Mouse (Mus musculus): ENCODE data around the gene Fau. TPM values are rescaled to one million over a fixed set of nuclear protein-coding genes. Genes with fewer than 3 reads are reported as not detected.

The Fau gene
- 882 and 1,017 TPM in 2 replicates for polyA plus RNA-seq (2012; rRNA removed)

DNA sequence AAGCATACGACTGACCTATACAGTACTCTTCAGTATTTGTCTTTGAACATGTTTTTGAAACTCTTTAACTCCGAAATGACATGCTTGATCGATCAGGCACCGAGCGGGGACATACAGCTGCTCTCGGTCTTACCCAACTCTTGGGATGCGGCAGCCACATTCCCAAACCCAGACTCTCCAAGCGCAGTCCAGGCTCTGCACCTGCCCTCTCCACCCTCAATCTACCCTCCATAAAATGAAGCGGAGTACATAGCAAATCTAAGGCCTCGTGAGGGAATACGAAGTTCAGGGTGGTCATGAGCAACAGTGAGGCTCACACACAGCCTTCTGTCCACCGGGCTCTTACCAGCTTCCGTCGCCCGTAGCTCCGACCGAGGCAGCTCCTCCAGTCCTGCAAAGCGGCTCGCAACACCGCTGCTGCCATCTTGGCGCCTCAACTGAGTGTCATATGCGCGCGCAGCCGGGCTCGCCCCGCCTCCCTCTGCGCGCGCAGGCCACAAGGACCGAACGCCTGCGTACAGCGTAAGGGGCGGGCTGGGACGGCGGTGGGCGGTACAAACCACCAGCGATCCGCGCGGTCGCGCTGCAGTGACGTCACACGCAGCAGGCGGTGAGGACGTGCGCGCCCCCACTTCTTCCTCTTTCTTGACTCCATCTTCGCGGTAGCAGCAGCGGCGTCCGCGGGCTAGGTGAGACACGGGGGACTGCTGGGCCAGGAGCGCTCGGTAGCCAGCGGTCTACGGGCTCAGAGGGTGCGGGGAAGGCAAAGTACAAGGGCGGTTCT is at the start of gene Fau, which contains the start of gene Mrpl49:
Fau (plus strand) TSS at position 532 of the 784 bp plus-strand sequence.
Mrpl49 (minus strand) TSS at position 473 of the 784 bp plus-strand sequence.
- DNase-seq, result peak; percentile 99
- peaks cover 9% of the 10 kb centered on the region for H3K4me1 ChIP-seq (ENCODE audit: control insufficient read depth, insufficient read depth, low read length)
- peak within 1 kb of the TSS; percentile 76 for H3K27ac ChIP-seq (ENCODE audit: insufficient read depth, low read depth, low read length)
- H3K36me3 ChIP-seq (ENCODE audit: control insufficient read depth, insufficient read depth, low read length), result peaks cover 3% of the 10 kb centered on the region; the same call in 1 of the 2 replicates
- peak within 1 kb of the TSS; percentile 89 for H3K4me3 ChIP-seq (ENCODE audit: insufficient read depth, low read depth, low read length)
- TF ChIP-seq CTCF (conservative IDR thresholded peaks at IDR 0.05; ENCODE audit: insufficient read depth, insufficient read length, low read depth, low read length) (no peak), POLR2A (IDR thresholded peaks at IDR 0.05; ENCODE audit: low read depth, low read length) (peak; percentile 72)
- no peaks in the 10 kb centered on the region for H3K27me3 ChIP-seq (replicated peaks; ENCODE audit: control insufficient read depth, insufficient read depth, low read length)
- WGBS, result under 1% methylated on average over 63 of the region's 63 CpGs

GRCm38 (mm10) chr19:6009137-6009536 is 48.5 kb upstream of the Fau start:
- Histone ChIP-seq H3K27me3 (replicated peaks; ENCODE audit: control insufficient read depth, insufficient read depth, low read length) (no peaks in the 10 kb centered on the region), H3K36me3 (ENCODE audit: control insufficient read depth, insufficient read depth, low read length) (no peaks in the 10 kb centered on the region), H3K4me1 (ENCODE audit: control insufficient read depth, insufficient read depth, low read length) (no peaks in the 10 kb centered on the region; the same call in 1 of the 2 replicates), H3K4me3 (ENCODE audit: insufficient read depth, low read depth, low read length) (no peak overlapping the region), H3K27ac (ENCODE audit: insufficient read depth, low read depth, low read length) (no peak overlapping the region)
- TF ChIP-seq POLR2A (IDR thresholded peaks at IDR 0.05; ENCODE audit: low read depth, low read length) (no peak), CTCF (conservative IDR thresholded peaks at IDR 0.05; ENCODE audit: insufficient read depth, insufficient read length, low read depth, low read length) (no peak)
- no peak for DNase-seq
- WGBS, result 90% methylated on average over 8 of the region's 8 CpGs

- Histone ChIP-seq H3K4me3 (ENCODE audit: insufficient read depth, low read depth, low read length) (no peak overlapping the region), H3K27ac (ENCODE audit: insufficient read depth, low read depth, low read length) (peak overlapping the region; percentile 9; the same call in 1 of the 2 replicates), H3K4me1 (ENCODE audit: control insufficient read depth, insufficient read depth, low read length) (peaks cover 5% of the 10 kb centered on the region; the same call in 1 of the 2 replicates), H3K27me3 (replicated peaks; ENCODE audit: control insufficient read depth, insufficient read depth, low read length) (no peaks in the 10 kb centered on the region), H3K36me3 (ENCODE audit: control insufficient read depth, insufficient read depth, low read length) (no peaks in the 10 kb centered on the region)
- TF ChIP-seq POLR2A (IDR thresholded peaks at IDR 0.05; ENCODE audit: low read depth, low read length) (no peak), CTCF (conservative IDR thresholded peaks at IDR 0.05; ENCODE audit: insufficient read depth, insufficient read length, low read depth, low read length) (no peak)
- no peak for DNase-seq
- 81% methylated on average over 10 of the region's 10 CpGs for WGBS
Observed at GRCm38 (mm10) chr19:6013691-6014090, 44.0 kb upstream of the Fau start.

- Histone ChIP-seq H3K36me3 (ENCODE audit: control insufficient read depth, insufficient read depth, low read length) (no peaks in the 10 kb centered on the region), H3K4me1 (ENCODE audit: control insufficient read depth, insufficient read depth, low read length) (peaks cover 5% of the 10 kb centered on the region; the same call in 1 of the 2 replicates), H3K27me3 (replicated peaks; ENCODE audit: control insufficient read depth, insufficient read depth, low read length) (no peaks in the 10 kb centered on the region), H3K27ac (ENCODE audit: insufficient read depth, low read depth, low read length) (peak overlapping the region; percentile 61), H3K4me3 (ENCODE audit: insufficient read depth, low read depth, low read length) (peak overlapping the region; percentile 71)
- peak; percentile 48 for DNase-seq
- 2% methylated on average over 16 of the region's 18 CpGs for WGBS
- no peak for TF ChIP-seq CTCF (conservative IDR thresholded peaks at IDR 0.05; ENCODE audit: insufficient read depth, insufficient read length, low read depth, low read length)
Observed at GRCm38 (mm10) chr19:6014991-6015510, 42.6 kb upstream of the Fau start.

DNA sequence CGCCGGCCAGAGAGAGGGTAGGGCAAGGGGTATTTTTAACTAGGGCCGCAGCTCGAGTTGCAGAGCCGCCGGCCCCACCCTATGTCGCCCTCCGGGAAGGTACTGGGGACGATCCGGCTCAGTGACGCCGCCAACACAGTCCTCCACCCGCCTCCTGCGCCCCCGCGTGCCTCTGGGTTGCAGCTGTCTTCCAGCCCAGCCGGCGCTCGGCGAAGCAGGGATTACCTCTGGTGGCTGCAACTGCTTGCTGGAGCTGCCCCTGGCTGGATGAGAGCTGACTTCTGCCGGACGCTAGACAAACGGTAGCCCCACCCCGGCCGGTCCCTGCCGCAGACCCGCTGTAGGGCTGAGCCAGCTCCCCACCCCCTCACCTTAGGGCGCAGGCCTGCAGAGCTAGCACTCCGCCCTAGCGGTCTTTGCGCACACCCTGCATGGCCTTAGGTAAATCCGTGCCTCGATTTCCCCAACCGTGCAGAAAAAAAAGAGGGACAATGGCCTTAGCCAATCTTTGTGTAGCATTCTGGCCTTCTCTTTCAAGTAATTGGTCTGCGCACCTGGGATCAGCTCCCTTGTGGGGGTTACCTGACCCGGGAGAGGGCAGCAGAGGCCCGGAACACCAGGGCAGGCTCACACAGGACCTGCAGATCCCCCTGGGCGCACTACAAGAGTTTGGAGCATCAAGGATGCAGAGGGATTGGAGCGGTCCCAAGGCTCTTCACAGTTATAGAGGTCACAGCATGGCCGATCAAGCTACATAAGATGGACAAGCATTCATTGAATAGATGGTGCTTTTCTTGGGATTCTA is 41.9 kb upstream of the Fau start, which contains the start of gene Capn1:
Capn1 (minus strand) TSS at position 387 of the 805 bp plus-strand sequence.
- H3K4me3 ChIP-seq (ENCODE audit: insufficient read depth, low read depth, low read length), result peak within 1 kb of the TSS; percentile 71
- TF ChIP-seq CTCF (conservative IDR thresholded peaks at IDR 0.05; ENCODE audit: insufficient read depth, insufficient read length, low read depth, low read length), result 0 out of 2 replicates have a peak, but pooled peaks have one; percentile 7
- TF ChIP-seq POLR2A (IDR thresholded peaks at IDR 0.05; ENCODE audit: low read depth, low read length), result no peak
- WGBS, result 8% methylated on average over 40 of the region's 40 CpGs
- peak within 1 kb of the TSS; percentile 61 for H3K27ac ChIP-seq (ENCODE audit: insufficient read depth, low read depth, low read length)
- H3K27me3 ChIP-seq (replicated peaks; ENCODE audit: control insufficient read depth, insufficient read depth, low read length), result no peaks in the 10 kb centered on the region
- peaks cover 5% of the 10 kb centered on the region; the same call in 1 of the 2 replicates for H3K4me1 ChIP-seq (ENCODE audit: control insufficient read depth, insufficient read depth, low read length)
- peak; percentile 76 for DNase-seq
- no peaks in the 10 kb centered on the region for H3K36me3 ChIP-seq (ENCODE audit: control insufficient read depth, insufficient read depth, low read length)

- Histone ChIP-seq H3K4me3 (ENCODE audit: insufficient read depth, low read depth, low read length) (no peak overlapping the region), H3K27ac (ENCODE audit: insufficient read depth, low read depth, low read length) (no peak overlapping the region), H3K4me1 (ENCODE audit: control insufficient read depth, insufficient read depth, low read length) (peaks cover 5% of the 10 kb centered on the region; the same call in 1 of the 2 replicates), H3K27me3 (replicated peaks; ENCODE audit: control insufficient read depth, insufficient read depth, low read length) (no peaks in the 10 kb centered on the region), H3K36me3 (ENCODE audit: control insufficient read depth, insufficient read depth, low read length) (no peaks in the 10 kb centered on the region)
- TF ChIP-seq CTCF (conservative IDR thresholded peaks at IDR 0.05; ENCODE audit: insufficient read depth, insufficient read length, low read depth, low read length) (peak; percentile 22; the same call in 1 of the 2 replicates), POLR2A (IDR thresholded peaks at IDR 0.05; ENCODE audit: low read depth, low read length) (no peak)
- 61% methylated on average over 7 of the region's 7 CpGs for WGBS
- no peak for DNase-seq
Observed at GRCm38 (mm10) chr19:6016532-6016931, 41.1 kb upstream of the Fau start.

Data from kidney, adult 2 months (tissue).